Mouse (Mus musculus) left cerebral cortex, postnatal 4 days (tissue): ENCODE measurements around the gene Taz. TPM values are rescaled to one million over a fixed set of nuclear protein-coding genes. Genes with fewer than 3 reads are reported as not detected.

Experiments used
- microRNA-seq: library from miRNA; unstranded; fragments of <30 nt; microRNA quantifications from one replicate; pipeline ENCODE4 v1.2.0, GENCODE M21; 2022
- total RNA-seq, 2 experiments: library from RNA; stranded (reverse); gene quantifications; 2 replicates each; pipeline ENCODE4 v1.2.3; 2021

Taz gene
- total RNA-seq, 2 experiments from 2014 or later, result 54.8 to 57.4 TPM

Small RNAs within 50 kb of the gene (microRNA-seq; reads per million reads assigned to microRNA genes)
- gene Mir7091 (not detected), gene Mir7092 (not detected)

Other genes starting within 250 kb of the Taz start
- not detected for gene Opn1mw, start 154.4 kb upstream of the Taz start, total RNA-seq
- 10 to 100 TPM; 81.8 to 88.9 TPM for gene Mecp2, start 146.5 kb upstream of the Taz start, total RNA-seq
- not detected for gene Tex28, start 114.1 kb upstream of the Taz start, total RNA-seq
- gene Tktl1, start 104.7 kb upstream of the Taz start, total RNA-seq, result not detected
- gene Flna, start 32.1 kb upstream of the Taz start, total RNA-seq, result 100 to 1,000 TPM; 434 to 445 TPM
- 10 to 100 TPM; 48.2 to 52.3 TPM for gene Emd, start 27.2 kb upstream of the Taz start, total RNA-seq
- 100 to 1,000 TPM; 264 to 422 TPM for gene Rpl10, start 11.1 kb upstream of the Taz start, total RNA-seq
- 1 to 10 TPM; 2.5 to 5.0 TPM for gene Dnase1l1, start 425 bp downstream of the Taz start, total RNA-seq
- 100 to 1,000 TPM; 228 to 244 TPM for gene Atp6ap1, start 15.2 kb downstream of the Taz start, total RNA-seq
- 100 to 1,000 TPM; 745 to 773 TPM for gene Gdi1, start 23.1 kb downstream of the Taz start, total RNA-seq
- gene Fam50a, start 31.1 kb downstream of the Taz start, total RNA-seq, result 10 to 100 TPM; 45.7 to 49.8 TPM
- 100 to 1,000 TPM; 172 to 190 TPM for gene Plxna3, start 47.2 kb downstream of the Taz start, total RNA-seq
- 10 to 100 TPM; 34.2 to 34.5 TPM for gene Lage3, start 71.7 kb downstream of the Taz start, total RNA-seq
- 10 to 100 TPM; 43.2 to 48.8 TPM for gene Ubl4a, start 91.3 kb downstream of the Taz start, total RNA-seq
- 1 to 10 TPM; 2.7 to 3.8 TPM for gene Slc10a3, start 91.4 kb downstream of the Taz start, total RNA-seq
- gene Fam3a, start 111.4 kb downstream of the Taz start, total RNA-seq, result 10 to 100 TPM; 20.4 to 22.2 TPM
- gene Ikbkg, start 111.4 kb downstream of the Taz start, total RNA-seq, result 10 to 100 TPM; 25.9 to 34.0 TPM
- 10 to 100 TPM; 48.4 to 50.7 TPM for gene G6pdx, start 147.3 kb downstream of the Taz start, total RNA-seq
- gene Gm6880, start 199.5 kb downstream of the Taz start, total RNA-seq, result not detected